16 mouse cellular contexts compared by ENCODE assay signal in the genomic region with DNA sequence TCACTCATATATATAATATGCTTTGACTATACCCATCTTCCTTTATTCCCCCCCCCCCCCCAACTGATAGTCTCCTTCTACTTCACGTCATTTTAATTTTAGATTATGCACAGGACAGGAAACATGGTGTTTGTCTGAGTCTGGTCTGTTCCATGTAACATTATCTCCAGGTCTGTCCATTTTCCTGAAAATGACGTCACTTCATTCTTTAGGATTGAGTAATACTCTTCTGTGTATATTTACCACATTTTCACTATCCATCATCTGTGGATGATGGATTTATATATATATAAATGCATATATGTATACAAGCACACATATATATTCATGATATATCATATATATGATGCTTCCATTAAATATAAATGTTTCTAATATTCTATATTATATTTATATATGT.
"Had no signal": no experiment of that assay in that cellular context is flagged by ENCODE, and none has a peak within 500 bp of the region (broad histone marks: within the 10 kb centered on the region; RNA-seq: fewer than 3 reads in every experiment).

No protein-coding gene starts in this region.

- H3K27me3 ChIP-seq: neural tube, embryonic 12.5 days; neural tube, embryonic 15.5 days; stomach, embryonic 15.5 days had no signal

- H3K4me2 ChIP-seq: neural tube, embryonic 12.5 days; neural tube, embryonic 13.5 days; neural tube, embryonic 15.5 days; stomach, embryonic 15.5 days had no signal

- H3K36me3 ChIP-seq: neural tube, embryonic 12.5 days; neural tube, embryonic 13.5 days; neural tube, embryonic 15.5 days; stomach, embryonic 15.5 days had no signal

- DNase-seq: retina, postnatal 1 day; right cerebral cortex, adult 18-20 months; right cerebral cortex, postnatal 14 days; right cerebral cortex, postnatal 25 days; right cerebral cortex, postnatal 4 days; spleen, adult 18-20 months; thymus, adult 18-20 months; thymus, adult 2 months; thymus, postnatal 14 days; thymus, postnatal 25 days; thymus, postnatal 36 days; thymus, postnatal 4 days had no signal

- H3K4me3 ChIP-seq: neural tube, embryonic 12.5 days; neural tube, embryonic 13.5 days; neural tube, embryonic 15.5 days; stomach, embryonic 15.5 days had no signal
